Mouse (Mus musculus): ENCODE results near the gene Grin2b.

DNA sequence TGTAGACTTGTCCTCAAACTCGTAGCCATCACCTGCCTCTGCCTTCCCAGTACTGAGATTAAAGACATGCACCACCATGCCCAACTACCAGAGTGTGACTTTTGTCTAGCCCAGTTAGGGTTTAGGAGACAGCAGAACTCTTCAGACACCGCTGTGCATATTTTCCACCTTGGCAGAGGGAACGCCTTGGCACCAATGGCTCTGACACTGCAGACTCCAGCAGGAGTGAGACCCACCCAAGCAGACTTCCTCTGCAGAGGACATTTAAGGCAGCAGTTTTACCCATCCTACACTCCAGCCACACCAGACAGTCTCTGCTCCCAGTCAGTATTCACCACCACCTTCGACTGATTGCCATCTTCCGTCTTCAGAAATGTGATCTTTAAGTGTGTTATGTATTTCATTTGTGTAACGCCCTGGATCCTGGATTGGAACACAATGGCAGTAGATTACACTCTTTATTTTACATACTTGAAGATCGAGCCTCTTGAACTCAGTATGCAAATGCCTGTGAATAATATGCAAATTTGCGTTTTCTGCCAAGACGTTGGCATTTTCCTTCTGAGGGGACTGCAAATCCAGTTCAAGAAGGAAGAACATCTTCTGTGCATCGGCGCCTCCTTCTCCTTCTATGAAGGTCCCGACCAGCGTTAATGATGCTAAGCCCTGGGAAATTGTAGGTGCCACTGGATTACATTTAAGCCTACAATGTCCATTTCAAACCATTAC is 100.8 kb downstream of the Grin2b start:
- TF ChIP-seq POLR2A (IDR thresholded peaks at IDR 0.05; ENCODE audit: insufficient read depth, low read depth, low read length) (no peak), CTCF (IDR thresholded peaks at IDR 0.05; ENCODE audit: insufficient read depth, low read depth, low read length) (no peak)

Data from olfactory bulb, adult 2 months (tissue).